Mouse (Mus musculus) pancreas, adult 10 weeks (tissue): ENCODE measurements around the gene Sval3. TPM values are rescaled to one million over a fixed set of nuclear protein-coding genes. Genes with fewer than 3 reads are reported as not detected.

Source experiments
- polyA plus RNA-seq: library from polyadenylated mRNA; stranded (reverse); fragments of 350-450 nt; fragmentation: Illumina TruSeq; extraction: RNeasy Lipid Tissue Mini Kit (QIAGEN cat#74804); gene quantifications from one replicate; pipeline ENCODE4 v1.2.3, GENCODE M21; 2015; ENCODE audit warnings: low read depth, low replicate concordance; ENCODE audit not compliant: insufficient read depth

Gene Sval3
- not detected for polyA plus RNA-seq

GRCm38 (mm10) chr6:41967840-41968239 is at the start of gene Sval3:
Sval3 (plus strand) TSS chr6:41968140.

GRCm38 (mm10) chr6:41951330-41951729 is 16.6 kb upstream of the Sval3 start, which contains the start of gene Sval1:
Sval1 (plus strand) TSS chr6:41951630.

Other genes starting within 250 kb of the Sval3 start
- not detected for gene Olfr459, start 193.0 kb upstream of the Sval3 start, polyA plus RNA-seq
- not detected for gene Pip, start 120.6 kb upstream of the Sval3 start, polyA plus RNA-seq
- gene Sval2, start 115.2 kb upstream of the Sval3 start, polyA plus RNA-seq = not detected
- gene Sval1, start 16.5 kb upstream of the Sval3 start, polyA plus RNA-seq = not detected
- gene Sva, start 70.3 kb downstream of the Sval3 start, polyA plus RNA-seq = not detected
- gene Tas2r139, start 172.8 kb downstream of the Sval3 start, polyA plus RNA-seq = not detected
- gene Tas2r144, start 247.2 kb downstream of the Sval3 start, polyA plus RNA-seq = not detected